Mouse (Mus musculus) kidney, postnatal 0 days (tissue): ENCODE measurements around the gene Neb. TPM values are rescaled to one million over a fixed set of nuclear protein-coding genes. Genes with fewer than 3 reads are reported as not detected.

Source experiments
- ATAC-seq: fragments of 200-750 bp; cut with Nextera tagmentation; replicated peaks from 2 replicates; pipeline ENCODE4 v1.8.0; 2017; ENCODE audit warnings: low read depth, moderate number of reproducible peaks, moderate TSS enrichment, moderate library complexity; ENCODE audit not compliant: low FRiP score
- DNase-seq: peaks from one replicate; pipeline ENCODE4 v3.0.0-alpha.2; 2016; ENCODE audit warnings: low spot score
- H3K27ac ChIP-seq: fragments of 300-500 bp; sonication (generic); 2 replicates; pipeline ENCODE4 v1.5.1; 2014; ENCODE audit warnings: mild to moderate bottlenecking
- H3K27me3 ChIP-seq: fragments of 300-500 bp; sonication (generic); 2 replicates; pipeline ENCODE4 v1.6.1; 2014; ENCODE audit warnings: low read length, mixed read lengths; ENCODE audit not compliant: insufficient read depth
- H3K36me3 ChIP-seq: fragments of 300-500 bp; sonication (generic); 2 replicates; pipeline ENCODE4 v1.6.1; 2014; ENCODE audit warnings: low read length, mixed read lengths; ENCODE audit not compliant: insufficient read depth
- H3K4me1 ChIP-seq: fragments of 300-500 bp; sonication (generic); replicated peaks from 2 replicates; pipeline ENCODE4 v1.6.1; 2014; ENCODE audit warnings: antibody characterized with exemption, low read length, mixed read lengths; ENCODE audit not compliant: insufficient read depth
- H3K4me2 ChIP-seq: fragments of 300-500 bp; sonication (generic); 2 replicates; pipeline ENCODE4 v1.6.1; 2014; ENCODE audit warnings: mild to moderate bottlenecking, low read length, moderate library complexity, mixed read lengths
- H3K4me3 ChIP-seq: fragments of 300-500 bp; sonication (generic); replicated peaks from 2 replicates; pipeline ENCODE4 v1.5.1; 2014; ENCODE audit warnings: low read depth, low read length
- H3K9ac ChIP-seq: fragments of 300-500 bp; sonication (generic); 2 replicates; pipeline ENCODE4 v1.6.1; 2014; ENCODE audit warnings: low read depth, low read length
- H3K9me3 ChIP-seq: fragments of 300-500 bp; sonication (generic); replicated peaks from 2 replicates; pipeline ENCODE4 v1.6.1; 2016; ENCODE audit warnings: low read length, inconsistent platforms, mixed read lengths
- CTCF ChIP-seq: IDR thresholded peaks from 2 replicates; pipeline ENCODE4 v1.5.1; 2016; ENCODE audit warnings: antibody characterized with exemption, low read depth, mild to moderate bottlenecking, moderate library complexity
- WGBS: fragments of 180-500 bp; shearing (Covaris S2); extraction: QIAGEN DNeasy Blood & Tissue Kit; methylation state at CpG from one replicate; pipeline ENCODE4 v1.1.7; 2014; 5-methylcytosine and 5-hydroxymethylcytosine counted together
- polyA plus RNA-seq: library from polyadenylated mRNA; unstranded; fragments of >200 nt; fragmentation: Nextera tagmentation; extraction: Ambion mirVana; gene quantifications from 2 replicates; pipeline ENCODE4 v1.2.1, GENCODE M21; 2015

Gene Neb
- polyA plus RNA-seq, result 0.74 and 0.75 TPM in 2 replicates

DNA sequence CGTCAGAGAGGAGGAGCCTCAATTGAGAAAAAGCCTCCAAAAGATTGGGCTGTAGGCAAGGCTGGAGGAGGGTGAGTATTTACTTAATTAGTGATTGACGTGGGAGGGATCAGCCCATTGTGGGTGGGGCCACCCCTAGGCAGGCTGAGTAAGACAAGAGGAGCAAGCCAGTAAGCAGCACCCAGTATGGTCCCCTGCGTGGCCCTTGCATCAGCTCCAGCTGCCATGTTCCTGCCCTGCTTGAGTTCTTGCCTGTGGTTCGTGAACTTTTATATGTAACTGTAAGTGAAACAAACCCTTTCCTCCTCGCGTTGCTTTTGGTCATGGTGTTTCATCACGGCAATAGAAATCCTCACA lies at the start of gene Neb:
Gene Neb, minus strand, starts transcription at position 27 of the 357 bp plus-strand sequence.
- no peak for DNase-seq

GRCm38 (mm10) chr2:52427383-52427782 lies 49.1 kb upstream of the Neb start:
- DNase-seq, result no peak
- H3K4me1 ChIP-seq, result no peaks in the 10 kb centered on the region
- no peak overlapping the region for H3K4me2 ChIP-seq
- no peaks in the 10 kb centered on the region for H3K36me3 ChIP-seq
- no peak for ATAC-seq
- no peak overlapping the region for H3K27ac ChIP-seq
- TF ChIP-seq CTCF, result no peak
- H3K9ac ChIP-seq, result no peak overlapping the region
- H3K4me3 ChIP-seq, result no peak overlapping the region
- H3K9me3 ChIP-seq, result no peaks in the 10 kb centered on the region
- no peaks in the 10 kb centered on the region for H3K27me3 ChIP-seq
- WGBS, result 86% methylated on average over 3 of the region's 3 CpGs

More for the DNA sequence above, at the start of gene Neb:
- Histone ChIP-seq H3K4me1 (no peaks in the 10 kb centered on the region), H3K4me3 (no peak within 1 kb of the TSS), H3K36me3 (no peaks in the 10 kb centered on the region), H3K27ac (no peak within 1 kb of the TSS), H3K4me2 (no peak within 1 kb of the TSS), H3K9me3 (no peaks in the 10 kb centered on the region), H3K27me3 (no peaks in the 10 kb centered on the region), H3K9ac (no peak within 1 kb of the TSS)
- WGBS, result 61% methylated on average over 7 of the region's 7 CpGs
- ATAC-seq, result no peak
- no peak for TF ChIP-seq CTCF

GRCm38 (mm10) chr2:52426041-52426440 lies 47.8 kb upstream of the Neb start:
- H3K4me2 ChIP-seq, result peak overlapping the region; percentile 72
- no peak overlapping the region for H3K9ac ChIP-seq
- no peaks in the 10 kb centered on the region for H3K36me3 ChIP-seq
- peaks cover 6% of the 10 kb centered on the region for H3K4me1 ChIP-seq
- no peak overlapping the region for H3K27ac ChIP-seq
- ATAC-seq (no peak), DNase-seq (no peak)
- WGBS, result 85% methylated on average over 3 of the region's 3 CpGs
- no peak for TF ChIP-seq CTCF
- H3K9me3 ChIP-seq, result no peaks in the 10 kb centered on the region
- no peak overlapping the region for H3K4me3 ChIP-seq
- H3K27me3 ChIP-seq, result no peaks in the 10 kb centered on the region

GRCm38 (mm10) chr2:52425523-52425795 lies 47.2 kb upstream of the Neb start:
- peak overlapping the region; percentile 99 for H3K4me3 ChIP-seq
- DNase-seq (no peak), ATAC-seq (no peak)
- H3K9ac ChIP-seq, result peak overlapping the region; percentile 97
- peak overlapping the region; percentile 31 for H3K27ac ChIP-seq
- H3K36me3 ChIP-seq, result no peaks in the 10 kb centered on the region
- no peaks in the 10 kb centered on the region for H3K9me3 ChIP-seq
- no peaks in the 10 kb centered on the region for H3K27me3 ChIP-seq
- no peak for TF ChIP-seq CTCF
- WGBS, result 12% methylated on average over 10 of the region's 10 CpGs
- peaks cover 9% of the 10 kb centered on the region for H3K4me1 ChIP-seq
- H3K4me2 ChIP-seq, result peak overlapping the region; percentile 72

GRCm38 (mm10) chr2:52424747-52425522 lies 46.7 kb upstream of the Neb start, which contains the start of gene Arl5a:
Gene Arl5a, minus strand, starts transcription at chr2:52424901.
- H3K36me3 ChIP-seq, result no peaks in the 10 kb centered on the region
- H3K4me2 ChIP-seq, result peak within 1 kb of the TSS; percentile 72
- peaks cover 9% of the 10 kb centered on the region for H3K4me1 ChIP-seq
- peak within 1 kb of the TSS; percentile 88 for H3K27ac ChIP-seq
- no peaks in the 10 kb centered on the region for H3K27me3 ChIP-seq
- no peaks in the 10 kb centered on the region for H3K9me3 ChIP-seq
- TF ChIP-seq CTCF, result no peak
- peak within 1 kb of the TSS; percentile 97 for H3K9ac ChIP-seq
- WGBS, result under 1% methylated on average over 57 of the region's 57 CpGs
- ATAC-seq (peak; percentile 95), DNase-seq (peak; percentile 95)
- peak within 1 kb of the TSS; percentile 99 for H3K4me3 ChIP-seq

DNA sequence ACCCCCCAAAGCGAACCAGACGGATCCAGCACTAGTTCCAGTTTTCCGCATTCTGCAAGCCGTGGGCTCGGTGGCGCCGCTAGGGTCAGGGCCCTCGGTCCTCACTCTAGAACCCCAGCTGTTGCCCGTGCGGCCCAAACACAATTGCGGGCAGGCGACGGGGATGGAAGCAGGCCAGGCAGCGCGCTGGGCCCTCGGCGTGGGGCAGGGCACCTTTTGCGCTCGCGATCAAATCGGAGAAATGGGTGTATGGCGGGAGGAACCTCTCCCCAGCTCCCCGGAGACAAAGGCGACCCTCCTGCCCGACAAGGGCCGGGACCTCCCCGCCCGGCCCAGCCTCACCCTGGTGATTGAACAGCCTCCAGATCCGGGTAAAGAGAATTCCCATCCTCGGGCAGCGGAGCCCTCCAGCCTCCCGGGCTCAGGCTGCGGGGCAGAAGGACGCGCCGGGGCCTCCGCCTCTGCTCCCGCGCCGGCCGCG lies 46.0 kb upstream of the Neb start:
- H3K9me3 ChIP-seq, result no peaks in the 10 kb centered on the region
- H3K4me3 ChIP-seq, result peak overlapping the region; percentile 99
- WGBS, result under 1% methylated on average over 42 of the region's 42 CpGs
- DNase-seq, result peak; percentile 46
- H3K27me3 ChIP-seq, result no peaks in the 10 kb centered on the region
- ATAC-seq, result peak; percentile 77
- peak overlapping the region; percentile 97 for H3K9ac ChIP-seq
- H3K27ac ChIP-seq, result peak overlapping the region; percentile 88
- no peak for TF ChIP-seq CTCF
- peaks cover 9% of the 10 kb centered on the region for H3K4me1 ChIP-seq
- H3K36me3 ChIP-seq, result no peaks in the 10 kb centered on the region
- H3K4me2 ChIP-seq, result peak overlapping the region; percentile 72
